Mouse (Mus musculus): Measurements from ENCODE around the gene Tusc2. TPM values are rescaled to one million over a fixed set of nuclear protein-coding genes. Genes with fewer than 3 reads are reported as not detected.

Tusc2 gene
- total RNA-seq, 2 experiments from 2014 or later = 86.5 to 94.7 TPM

GRCm38 (mm10) chr9:107602068-107602648 lies 39.1 kb downstream of the Tusc2 start:
- intact Hi-C loops (cut with DNase I) = loop anchor here (1.0 to 5.0 kb wide), 3 partner anchors 42 to 135 kb away; no protein-coding TSS in a partner anchor
- DNase-seq (ENCODE audit: low spot score in 2 of 2) = peak; percentile 86 to 90

- intact Hi-C loops (cut with DNase I) = loop anchor here (5.0 kb wide), 1 partner anchor 134 kb away; no protein-coding TSS in a partner anchor
- DNase-seq (ENCODE audit: low spot score in 2 of 2) = no peak
Observed at GRCm38 (mm10) chr9:107603251-107603650, 40.2 kb downstream of the Tusc2 start.

GRCm38 (mm10) chr9:107605041-107605661 lies 42.1 kb downstream of the Tusc2 start:
- DNase-seq (ENCODE audit: low spot score in 2 of 2) = no peak
- intact Hi-C loops (cut with DNase I) = no loop called here

GRCm38 (mm10) chr9:107606591-107606990 lies 43.5 kb downstream of the Tusc2 start:
- intact Hi-C loops (cut with DNase I) = no loop called here
- no peak for DNase-seq (ENCODE audit: low spot score in 2 of 2)

- DNase-seq (ENCODE audit: low spot score in 2 of 2) = no peak
- intact Hi-C loops (cut with DNase I) = no loop called here
Observed at GRCm38 (mm10) chr9:107607036-107607435, 44.0 kb downstream of the Tusc2 start.

- no peak for DNase-seq (ENCODE audit: low spot score in 2 of 2)
Observed at GRCm38 (mm10) chr9:107607653-107608245, 44.7 kb downstream of the Tusc2 start.

GRCm38 (mm10) chr9:107608741-107609432 lies 45.8 kb downstream of the Tusc2 start, which contains the start of gene Sema3b:
Gene Sema3b, minus strand, starts transcription at chr9:107609229.
- intact Hi-C loops (cut with DNase I) = no loop called here
- DNase-seq (ENCODE audit: low spot score in 2 of 2) = no peak

More at GRCm38 (mm10) chr9:107607653-107608245, 44.7 kb downstream of the Tusc2 start:
- intact Hi-C loops (cut with DNase I) = no loop called here

- DNase-seq (ENCODE audit: low spot score in 2 of 2) = no peak
- intact Hi-C loops (cut with DNase I) = no loop called here
Observed at GRCm38 (mm10) chr9:107609433-107609830, 46.4 kb downstream of the Tusc2 start.

- intact Hi-C loops (cut with DNase I) = no loop called here
Observed at GRCm38 (mm10) chr9:107611456-107612190, 48.6 kb downstream of the Tusc2 start.

GRCm38 (mm10) chr9:107612191-107612944 lies 49.3 kb downstream of the Tusc2 start:
- intact Hi-C loops (cut with DNase I) = no loop called here

More at GRCm38 (mm10) chr9:107611456-107612190, 48.6 kb downstream of the Tusc2 start:
- peak in 1 of 2 experiments; percentile 78 for DNase-seq (ENCODE audit: low spot score in 2 of 2)

GRCm38 (mm10) chr9:107612945-107613569 lies 50.0 kb downstream of the Tusc2 start:
- intact Hi-C loops (cut with DNase I) = no loop called here
- no peak for DNase-seq (ENCODE audit: low spot score in 2 of 2)

More at GRCm38 (mm10) chr9:107612191-107612944, 49.3 kb downstream of the Tusc2 start:
- peak; percentile 99 for DNase-seq (ENCODE audit: low spot score in 2 of 2)

- no peak for DNase-seq (ENCODE audit: low spot score in 2 of 2)
- intact Hi-C loops (cut with DNase I) = no loop called here
Observed at GRCm38 (mm10) chr9:107615035-107615434, 52.0 kb downstream of the Tusc2 start.

Other genes starting within 250 kb of the Tusc2 start
- gene Hemk1, start 224.9 kb upstream of the Tusc2 start, total RNA-seq (2021) = 10 to 100 TPM; 17.2 to 18.2 TPM
- gene 6430571L13Rik, start 222.7 kb upstream of the Tusc2 start, total RNA-seq (2021) = 1 to 10 TPM; 3.7 to 4.0 TPM
- gene Cacna2d2, start 163.6 kb upstream of the Tusc2 start, total RNA-seq (2021) = 10 to 100 TPM; 25.4 to 40.2 TPM
- 10 to 100 TPM; 33.3 to 36.5 TPM for gene Tmem115, start 29.3 kb upstream of the Tusc2 start, total RNA-seq (2021)
- gene Cyb561d2, start 21.1 kb upstream of the Tusc2 start, total RNA-seq (2021) = 10 to 100 TPM; 16.2 to 17.4 TPM
- gene Nprl2, start 21.0 kb upstream of the Tusc2 start, total RNA-seq (2021) = 10 to 100 TPM; 40.4 to 41.7 TPM
- gene Zmynd10, start 16.0 kb upstream of the Tusc2 start, total RNA-seq (2021) = 1 to 10 TPM; 4.0 to 5.6 TPM
- gene Rassf1, start 11.7 kb upstream of the Tusc2 start, total RNA-seq (2021) = 10 to 100 TPM; 14.3 to 17.4 TPM
- gene Hyal2, start 4.7 kb downstream of the Tusc2 start, total RNA-seq (2021) = 10 to 100 TPM in 1 of 2 experiments, 1 to 10 TPM in 1; 9.3 to 10.1 TPM
- gene Hyal1, start 13.7 kb downstream of the Tusc2 start, total RNA-seq (2021) = 1 to 10 TPM; 5.0 to 7.4 TPM
- 10 to 100 TPM; 10.8 to 11.3 TPM for gene Naa80, start 15.6 kb downstream of the Tusc2 start, total RNA-seq (2021)
- gene Hyal3, start 17.6 kb downstream of the Tusc2 start, total RNA-seq (2021) = 1 to 10 TPM in 1 of 2 experiments, under 1 TPM in 1; 0.96 to 1.1 TPM
- 10 to 100 TPM; 11.1 to 13.3 TPM for gene Ifrd2, start 24.4 kb downstream of the Tusc2 start, total RNA-seq (2021)
- 1 to 10 TPM; 3.4 to 3.5 TPM for gene Sema3b, start 46.0 kb downstream of the Tusc2 start, total RNA-seq (2021)
- 100 to 1,000 TPM; 214 to 221 TPM for gene Gnai2, start 72.1 kb downstream of the Tusc2 start, total RNA-seq (2021)
- gene Slc38a3, start 106.3 kb downstream of the Tusc2 start, total RNA-seq (2021) = 10 to 100 TPM; 69.9 to 81.4 TPM
- gene Gnat1, start 116.5 kb downstream of the Tusc2 start, total RNA-seq (2021) = under 1 TPM; 0.18 to 0.21 TPM
- 10 to 100 TPM; 16.6 to 17.8 TPM for gene Sema3f, start 147.2 kb downstream of the Tusc2 start, total RNA-seq (2021)
- 100 to 1,000 TPM; 122 to 155 TPM for gene Rbm5, start 207.7 kb downstream of the Tusc2 start, total RNA-seq (2021)